Mouse (Mus musculus): ENCODE data around the gene Tcf15.
A peak's percentile ranks its signal among the peaks of the same experiment; 100 is the strongest.

Tcf15 gene

DNA sequence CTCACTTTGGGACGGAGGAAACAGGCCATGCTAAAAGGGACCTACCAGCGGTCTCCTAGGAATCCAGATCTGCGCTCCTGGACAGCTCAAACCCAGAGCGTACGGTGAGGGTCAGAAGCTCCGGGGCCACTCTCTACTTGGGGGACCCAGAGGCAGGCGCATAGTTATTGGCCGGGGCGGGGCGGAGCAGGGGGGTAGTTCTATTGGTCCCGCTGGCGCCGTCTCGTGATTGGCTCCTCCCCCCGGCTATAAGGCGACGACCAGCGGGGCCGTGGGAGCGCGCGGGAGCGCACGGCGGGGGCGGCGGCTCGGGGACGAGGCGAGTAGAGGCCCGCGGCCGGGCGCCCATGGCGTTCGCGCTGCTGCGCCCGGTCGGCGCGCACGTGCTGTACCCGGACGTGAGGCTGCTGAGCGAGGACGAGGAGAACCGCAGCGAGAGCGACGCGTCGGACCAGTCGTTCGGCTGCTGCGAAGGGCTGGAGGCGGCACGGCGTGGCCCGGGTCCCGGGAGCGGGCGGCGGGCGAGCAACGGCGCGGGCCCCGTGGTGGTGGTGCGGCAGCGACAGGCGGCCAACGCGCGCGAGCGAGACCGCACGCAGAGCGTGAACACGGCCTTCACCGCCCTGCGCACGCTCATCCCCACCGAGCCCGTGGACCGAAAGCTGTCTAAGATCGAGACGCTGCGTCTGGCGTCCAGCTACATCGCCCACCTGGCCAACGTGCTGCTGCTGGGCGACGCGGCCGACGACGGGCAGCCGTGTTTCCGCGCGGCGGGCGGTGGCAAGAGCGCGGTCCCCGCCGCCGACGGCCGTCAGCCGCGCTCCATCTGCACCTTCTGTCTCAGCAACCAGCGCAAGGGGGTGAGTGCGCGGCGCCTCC, at the start of gene Tcf15:
TSS of gene Tcf15 (plus strand) at position 283 of the 879 bp plus-strand sequence.
- peak; percentile 50 to 61 for DNase-seq

DNA sequence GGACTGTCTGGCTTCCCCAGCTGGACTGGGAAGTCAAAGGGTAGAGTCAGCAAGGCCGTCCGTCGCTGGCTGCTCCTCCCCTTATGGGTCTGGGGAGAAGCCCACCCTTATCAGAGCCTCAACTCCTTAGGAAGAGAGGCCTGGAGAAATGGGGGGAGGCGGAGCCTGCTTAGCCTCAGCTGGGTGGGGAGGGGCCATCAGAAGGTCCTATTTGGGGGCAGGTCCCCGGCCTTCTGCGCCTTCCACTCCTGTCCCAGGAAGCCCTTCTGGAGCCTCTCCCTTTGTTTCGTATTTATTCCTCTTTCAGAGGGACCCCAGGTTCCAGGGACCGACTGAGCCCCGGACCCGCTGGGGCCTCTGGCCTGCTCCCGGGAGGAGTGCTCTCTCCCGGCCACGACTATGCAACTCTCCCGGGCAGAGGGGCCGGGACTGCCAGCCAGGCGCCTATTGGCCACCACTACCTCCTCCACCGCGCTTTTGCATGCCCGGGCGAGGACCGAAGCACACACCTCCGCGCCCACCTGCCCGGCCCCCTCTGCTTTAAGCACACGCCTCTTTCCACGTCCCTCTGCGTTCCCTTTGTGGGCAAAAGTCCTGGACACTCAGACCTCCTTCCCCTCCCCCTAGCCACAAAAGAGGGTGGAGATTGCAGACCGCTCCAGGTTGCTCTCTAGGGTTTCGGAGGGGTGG, 48.4 kb upstream of the Tcf15 start:
- no peak for DNase-seq

DNA sequence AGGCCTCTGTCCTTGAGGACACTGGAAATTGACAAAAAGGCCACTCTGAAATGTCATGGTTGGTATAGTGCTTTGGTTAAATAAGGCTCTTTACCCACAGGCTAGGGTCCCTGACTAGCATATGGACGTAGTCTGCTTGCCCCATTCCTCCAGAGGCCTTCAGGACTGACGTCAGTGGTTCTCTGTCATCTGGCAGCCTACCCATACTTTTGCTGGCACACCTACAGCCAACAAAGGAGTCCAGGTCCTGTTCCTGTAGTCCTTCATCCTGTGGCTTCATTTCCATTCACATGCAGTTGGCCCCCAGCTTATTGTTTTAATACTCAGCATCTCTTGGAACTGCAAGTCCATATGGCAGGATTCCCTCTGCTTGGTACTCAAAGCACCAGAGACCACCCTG, 46.4 kb upstream of the Tcf15 start:
- no peak for DNase-seq

DNA sequence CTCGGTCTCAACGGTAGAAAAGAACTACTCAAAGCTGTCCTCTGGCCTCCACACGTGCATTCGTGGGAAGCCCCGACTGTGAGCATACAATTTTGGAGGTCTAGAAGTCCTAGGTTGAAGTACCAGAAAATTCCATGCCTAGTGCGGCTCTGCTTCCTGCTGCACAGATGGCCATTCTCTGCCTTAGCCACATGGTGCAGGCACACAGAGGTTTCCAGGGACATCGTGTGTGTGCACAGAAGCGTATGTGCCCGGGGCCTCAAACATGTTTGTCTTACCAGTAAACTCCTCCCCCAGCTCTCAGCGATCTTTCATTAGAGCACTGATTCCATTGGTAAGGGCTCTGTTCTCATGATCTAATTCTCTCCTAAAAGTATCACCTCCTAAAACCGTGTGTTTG, 45.4 kb upstream of the Tcf15 start:
- no peak for DNase-seq

DNA sequence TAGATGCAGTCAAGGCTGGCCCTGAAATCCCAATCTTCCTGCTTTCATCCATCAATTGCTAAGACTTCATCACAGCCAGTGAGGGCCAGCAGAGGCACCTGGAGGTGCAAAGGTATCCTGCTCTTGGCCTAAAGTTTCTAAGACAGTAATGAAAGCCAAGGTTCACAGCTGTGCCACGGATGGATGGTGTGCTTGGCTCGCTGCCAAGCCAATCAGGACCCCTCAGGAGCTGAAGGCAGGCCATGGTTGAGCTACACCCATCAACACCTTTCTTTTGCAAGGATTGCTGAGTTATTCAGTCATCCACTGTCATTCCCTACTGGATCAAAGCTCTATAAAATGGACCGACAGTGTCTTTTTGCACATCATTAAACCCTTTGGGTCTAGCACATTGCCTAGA, 43.8 kb upstream of the Tcf15 start:
- peak in 1 of 2 experiments; percentile 36 for DNase-seq

DNA sequence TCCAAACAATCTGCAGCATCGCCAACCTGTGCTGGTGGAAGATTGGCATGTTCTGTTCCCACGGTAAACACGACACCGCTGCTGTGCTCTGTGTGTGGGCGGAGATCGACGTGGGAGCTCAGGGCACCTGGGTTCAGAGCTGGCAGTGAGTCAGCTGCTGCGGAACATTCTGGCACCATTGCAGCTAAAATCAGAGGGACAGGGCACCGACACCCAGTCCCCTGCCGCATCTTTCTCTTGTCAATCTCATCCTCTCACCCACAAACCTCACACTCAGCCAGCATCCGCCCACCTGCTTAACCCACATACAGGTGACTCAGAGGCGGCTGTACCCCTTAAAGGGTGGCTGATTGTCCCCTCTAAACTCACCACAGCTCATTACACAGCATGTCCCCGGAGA, 41.6 kb upstream of the Tcf15 start:
- DNase-seq: no peak

DNA sequence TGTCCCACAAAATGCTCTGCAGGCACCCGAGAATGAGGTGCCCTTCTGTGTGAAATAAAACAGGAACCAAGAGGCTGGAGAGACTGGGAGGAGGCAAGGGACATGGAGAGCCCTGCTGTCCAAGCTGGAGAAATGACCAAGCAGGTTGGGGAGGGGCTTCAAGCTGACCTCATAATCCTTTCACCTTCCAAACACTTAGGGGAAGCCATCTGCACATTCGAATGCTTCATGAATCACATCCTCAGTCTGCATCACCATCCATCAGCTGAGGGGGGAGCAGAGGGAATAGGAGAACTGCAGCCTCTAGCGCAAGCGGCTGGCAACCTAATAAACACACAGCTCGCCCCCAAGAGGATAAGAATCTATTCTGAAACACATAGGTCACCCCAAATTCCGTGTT, 41.0 kb upstream of the Tcf15 start:
- no peak for DNase-seq

DNA sequence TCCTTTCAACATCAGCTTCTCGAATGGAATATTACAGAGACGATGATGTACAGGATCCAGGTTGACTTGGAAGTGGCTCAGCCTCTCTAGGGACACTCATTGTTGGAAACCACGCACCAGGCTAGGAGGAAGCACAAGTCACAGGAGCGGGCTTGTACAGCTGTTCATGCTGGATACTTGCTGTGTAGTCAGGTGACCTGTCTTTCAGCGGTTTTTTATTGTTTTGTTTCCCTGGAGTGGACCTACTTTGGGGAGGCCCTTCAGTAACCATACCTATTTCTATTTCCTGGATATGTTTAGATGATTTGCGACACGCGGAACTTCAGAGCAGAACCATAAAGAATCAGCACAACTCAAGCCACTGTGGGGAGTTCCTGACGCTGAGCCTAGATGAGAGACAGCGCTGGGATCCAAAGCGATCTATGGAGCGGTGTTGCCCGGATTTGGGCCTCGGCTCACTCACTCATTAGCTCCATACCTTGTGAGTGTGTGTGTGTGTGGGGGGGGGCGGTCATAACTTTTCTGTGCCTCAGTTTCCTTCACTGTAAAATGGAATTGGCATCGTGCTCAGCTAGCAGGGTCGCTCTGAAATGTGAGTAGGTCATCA, 38.5 kb upstream of the Tcf15 start:
- DNase-seq: peak in 1 of 2 experiments; percentile 22

DNA sequence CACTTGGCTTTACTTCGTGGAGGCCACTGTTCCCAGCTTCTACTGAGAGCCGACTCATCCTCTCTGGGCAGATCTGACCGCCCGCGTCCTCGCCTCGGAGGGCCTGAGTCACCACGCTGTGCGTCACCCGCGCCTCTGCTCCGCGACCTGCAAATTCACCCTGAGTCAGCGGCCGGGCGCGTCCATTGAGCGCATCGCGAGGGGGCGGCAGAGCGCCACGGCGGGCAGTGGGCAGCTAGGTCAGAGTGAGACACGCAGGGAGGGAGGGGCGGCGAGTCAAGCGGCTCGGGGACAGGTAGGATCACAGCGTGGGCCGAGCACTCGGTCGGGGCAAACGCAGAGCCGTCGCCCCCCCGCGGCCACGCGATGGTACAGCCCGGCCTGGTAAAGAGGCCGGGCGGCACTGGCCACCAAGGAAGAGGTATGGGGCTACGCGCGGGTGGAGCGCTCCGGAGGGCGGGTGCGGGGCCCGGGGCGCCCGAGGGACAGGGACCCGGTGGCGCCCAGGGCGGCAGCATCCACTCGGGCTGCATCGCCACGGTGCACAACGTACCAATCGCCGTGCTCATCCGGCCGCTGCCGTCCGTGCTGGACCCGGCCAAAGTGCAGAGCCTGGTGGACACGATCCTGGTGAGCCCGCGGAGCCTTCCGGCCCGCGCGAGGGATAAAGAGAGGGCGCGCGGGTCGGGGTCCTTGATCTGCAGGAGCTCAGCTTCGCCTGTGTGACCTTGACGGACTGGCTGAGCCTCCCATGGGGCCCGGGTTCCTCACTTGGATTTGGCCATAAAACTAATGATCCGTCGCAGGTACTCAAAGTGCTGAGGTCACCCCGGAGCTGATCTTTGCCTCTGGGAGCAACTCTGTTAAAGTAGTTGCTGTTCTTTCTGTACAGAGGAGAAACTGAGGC, 37.8 kb upstream of the Tcf15 start, which contains the start of gene Srxn1:
TSS of gene Srxn1 (plus strand) at position 199 of the 907 bp plus-strand sequence.
- DNase-seq: peak; percentile 83 to 85

DNA sequence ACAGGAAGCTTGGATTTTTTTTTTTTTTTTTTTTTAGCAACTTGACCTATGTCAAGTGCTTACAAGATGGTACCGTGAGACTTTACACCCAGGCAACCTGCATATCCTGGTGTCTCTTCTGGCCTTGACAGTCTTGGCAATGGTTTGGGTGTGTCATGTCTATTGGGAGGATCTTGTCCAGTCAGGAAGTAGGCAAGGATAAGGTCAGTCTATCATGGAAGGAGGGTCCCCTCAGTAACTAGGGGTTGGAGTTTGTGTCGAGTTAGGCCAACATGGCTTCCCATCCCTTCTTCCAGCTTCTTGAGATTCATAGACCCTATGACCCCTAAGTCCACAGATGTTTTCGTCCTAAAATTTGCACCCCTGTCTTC, 37.2 kb upstream of the Tcf15 start:
- peak in 1 of 2 experiments; percentile 33 for DNase-seq

DNA sequence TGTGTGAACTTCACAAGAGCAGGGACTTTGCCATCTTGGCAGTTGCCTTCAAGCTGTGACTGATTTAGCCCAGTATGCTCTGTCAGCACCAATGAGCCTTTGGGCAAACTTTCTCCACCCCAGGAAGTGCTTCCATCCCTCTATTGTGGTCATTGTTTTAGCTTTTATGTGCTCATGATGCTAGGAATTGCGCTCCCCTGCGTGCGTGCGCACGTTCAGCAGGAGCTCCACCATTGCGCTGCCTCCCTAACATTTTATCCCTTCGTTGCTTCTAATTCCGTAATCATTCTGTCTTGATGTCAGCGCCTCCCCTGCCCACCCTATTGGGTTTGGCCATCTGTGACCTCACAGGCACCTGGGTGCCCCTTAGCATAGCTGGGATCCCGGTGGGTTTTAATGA, 36.8 kb upstream of the Tcf15 start:
- DNase-seq: no peak

DNA sequence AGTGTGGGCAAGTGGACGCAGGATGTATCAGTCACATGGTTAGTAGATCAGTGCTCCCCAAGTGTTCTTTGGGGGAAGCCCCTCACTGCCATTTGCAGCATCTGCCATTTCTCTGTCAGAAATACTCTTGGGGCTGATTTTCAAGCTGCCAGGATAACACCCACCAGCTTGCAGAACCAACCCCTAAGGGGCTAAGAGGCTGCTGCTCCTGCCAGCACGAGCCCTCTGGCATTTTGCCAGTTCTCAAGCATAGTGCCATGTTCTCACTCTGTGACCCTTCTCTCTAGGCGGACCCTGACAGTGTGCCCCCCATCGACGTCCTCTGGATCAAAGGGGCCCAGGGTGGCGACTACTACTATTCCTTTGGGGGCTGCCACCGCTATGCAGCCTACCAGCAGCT, 34.7 kb upstream of the Tcf15 start:
- DNase-seq: no peak

DNA sequence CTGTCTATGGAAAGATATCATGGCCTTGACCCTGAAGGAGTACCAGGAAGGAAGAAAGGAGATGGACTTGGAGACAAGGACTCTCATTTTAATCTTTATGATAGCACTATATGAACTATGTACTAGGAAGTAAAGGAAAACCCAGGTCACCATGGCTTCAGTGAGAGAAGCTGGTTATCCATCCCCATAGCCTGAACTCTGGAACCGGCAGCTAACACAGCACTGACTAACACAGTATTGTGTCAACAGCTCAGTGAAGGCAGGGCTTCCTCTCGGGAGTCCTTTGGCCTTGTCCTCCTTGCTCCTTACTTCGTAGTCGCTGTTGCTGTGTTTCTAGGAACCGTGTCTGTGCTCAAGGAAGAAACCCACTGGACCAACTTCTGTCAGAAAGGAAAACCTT, 34.0 kb upstream of the Tcf15 start:
- no peak for DNase-seq

DNA sequence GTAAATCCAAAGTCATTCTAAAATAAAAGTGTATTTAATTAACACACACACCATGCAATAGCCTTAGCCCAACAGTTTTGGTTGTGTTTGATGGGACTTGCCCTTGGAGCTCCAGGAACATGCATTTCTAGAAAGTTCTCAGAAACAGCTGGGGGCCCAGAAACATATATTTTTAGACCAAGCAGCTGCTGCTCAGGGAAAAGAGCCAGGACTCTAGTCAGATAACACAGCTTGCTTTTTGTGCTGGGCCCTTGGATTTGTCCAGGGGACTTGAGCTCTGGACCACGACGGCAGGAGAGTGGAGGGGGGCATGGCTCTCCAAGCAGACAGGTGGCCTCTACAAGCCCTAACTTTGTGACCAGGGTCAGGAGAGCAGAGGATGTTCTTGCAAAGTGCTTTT, 32.0 kb upstream of the Tcf15 start:
- no peak for DNase-seq

DNA sequence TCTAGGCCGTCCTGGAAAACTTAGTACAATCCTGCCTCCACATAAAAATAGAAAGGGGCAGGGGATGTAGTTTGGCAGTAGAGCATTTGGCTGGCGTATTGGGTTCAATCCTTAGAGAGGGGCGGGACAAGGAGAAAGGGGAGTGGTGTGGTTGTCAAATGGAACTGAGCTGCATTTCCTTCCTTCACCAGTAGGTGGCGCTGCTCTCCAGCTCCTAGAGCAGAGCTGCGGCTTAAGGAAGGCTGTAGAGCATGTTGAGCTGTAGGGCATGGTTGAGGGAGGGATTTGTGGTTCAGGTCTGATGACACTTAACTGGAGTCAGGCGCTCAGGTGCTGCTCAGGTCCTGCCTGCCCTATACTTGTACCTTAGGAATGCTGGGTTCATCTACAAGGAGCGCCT, 31.4 kb upstream of the Tcf15 start:
- DNase-seq: peak; percentile 80 to 94

DNA sequence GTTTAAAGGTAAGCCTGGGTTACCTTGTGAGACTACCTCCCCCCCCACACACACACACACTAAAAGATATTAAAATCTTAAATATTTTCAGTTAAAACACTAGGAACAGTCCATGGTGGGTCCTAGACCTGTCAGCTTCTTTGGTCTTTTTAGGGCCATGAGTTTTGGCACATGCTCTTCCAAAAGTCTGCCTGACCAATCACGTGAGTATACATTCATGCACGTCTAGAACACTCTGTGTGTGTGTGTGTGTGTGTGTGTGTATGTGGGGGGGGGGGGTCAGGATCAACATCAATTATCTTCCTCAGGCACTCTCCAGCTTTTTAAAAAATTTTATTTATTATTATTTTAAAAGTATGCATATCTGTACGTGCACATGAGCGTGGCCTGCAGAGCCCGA, 30.9 kb upstream of the Tcf15 start:
- no peak for DNase-seq

DNA sequence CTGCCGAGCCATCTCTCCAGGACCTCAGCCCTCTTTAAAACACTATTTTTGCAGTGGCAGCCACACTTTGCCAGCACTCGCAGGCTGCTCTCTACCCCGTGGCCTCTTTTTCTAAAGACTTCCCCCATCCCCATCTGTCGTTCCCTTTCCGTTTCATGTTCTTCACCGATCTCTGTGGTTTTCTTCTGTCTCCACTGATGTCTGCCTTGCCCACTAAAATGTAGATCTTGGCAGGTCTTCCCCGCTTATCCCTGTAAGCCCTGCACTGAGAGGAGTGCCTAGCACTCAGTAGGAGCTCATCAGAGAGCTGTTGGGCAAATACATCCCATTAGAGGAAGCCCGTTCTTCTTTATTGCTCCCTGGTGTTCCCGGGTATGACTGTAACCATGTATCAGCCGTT, 30.4 kb upstream of the Tcf15 start:
- DNase-seq: no peak

DNA sequence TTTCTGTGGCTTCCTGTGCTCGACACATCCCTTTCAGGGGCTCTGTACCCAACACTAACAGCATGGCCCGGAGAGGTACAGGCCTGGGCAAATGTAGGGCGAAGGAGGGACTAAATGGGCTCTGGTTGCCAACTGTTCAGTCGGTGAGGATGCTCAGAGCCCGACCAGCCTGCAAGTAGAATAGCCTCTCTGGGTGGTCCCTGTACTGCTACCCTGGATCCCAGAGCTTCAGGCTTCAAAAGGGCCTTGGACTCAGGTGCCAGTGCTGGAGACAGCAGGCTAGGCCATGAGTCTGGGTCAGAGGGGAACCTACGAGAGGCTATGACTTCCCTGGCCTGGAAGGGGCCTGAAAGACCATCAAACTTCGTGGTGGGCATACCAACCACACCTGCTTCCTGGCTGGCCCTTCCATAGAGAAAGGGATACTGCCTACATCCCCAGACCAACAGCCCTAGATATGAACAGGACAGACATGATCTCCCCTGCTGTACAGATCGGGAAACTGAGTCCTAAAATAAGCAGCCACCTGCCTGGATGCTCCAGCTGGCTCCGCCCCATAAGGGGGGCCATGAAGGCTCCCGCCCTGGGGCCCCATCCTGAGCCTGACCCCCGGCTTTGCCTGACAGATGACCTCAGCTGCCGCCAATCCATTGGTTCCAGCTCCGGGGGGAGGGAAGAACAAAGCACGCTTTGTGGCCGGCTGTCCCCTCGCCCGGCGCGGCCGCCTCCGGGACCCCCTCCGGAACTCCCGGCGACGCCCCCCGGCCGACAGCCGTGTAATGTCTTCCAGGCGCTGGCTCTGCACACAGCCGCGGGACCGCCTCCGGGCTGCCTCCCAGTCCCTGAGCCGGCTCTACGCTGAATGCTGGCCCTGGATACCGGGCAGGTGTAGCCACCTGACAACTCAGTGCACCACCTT, 29.0 kb upstream of the Tcf15 start:
- DNase-seq: no peak

DNA sequence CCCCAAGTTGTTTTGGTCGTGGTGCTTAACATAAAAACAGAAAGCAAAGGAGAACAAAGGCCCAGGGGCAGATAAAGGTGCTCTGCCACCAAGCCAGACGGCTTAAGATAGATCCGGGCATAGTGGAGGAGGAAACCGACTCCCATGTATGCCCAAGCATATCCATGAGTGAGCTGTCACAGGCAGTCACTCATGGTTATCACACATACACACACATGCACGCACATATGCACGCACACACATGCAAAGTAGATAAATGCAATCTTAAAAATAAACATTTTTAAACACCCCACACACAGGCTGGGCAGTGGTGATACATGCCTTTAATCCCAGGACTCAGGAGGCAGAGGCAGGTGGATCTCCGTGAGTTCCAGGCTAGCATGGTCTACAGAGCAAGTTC, 25.7 kb upstream of the Tcf15 start:
- DNase-seq: no peak

DNA sequence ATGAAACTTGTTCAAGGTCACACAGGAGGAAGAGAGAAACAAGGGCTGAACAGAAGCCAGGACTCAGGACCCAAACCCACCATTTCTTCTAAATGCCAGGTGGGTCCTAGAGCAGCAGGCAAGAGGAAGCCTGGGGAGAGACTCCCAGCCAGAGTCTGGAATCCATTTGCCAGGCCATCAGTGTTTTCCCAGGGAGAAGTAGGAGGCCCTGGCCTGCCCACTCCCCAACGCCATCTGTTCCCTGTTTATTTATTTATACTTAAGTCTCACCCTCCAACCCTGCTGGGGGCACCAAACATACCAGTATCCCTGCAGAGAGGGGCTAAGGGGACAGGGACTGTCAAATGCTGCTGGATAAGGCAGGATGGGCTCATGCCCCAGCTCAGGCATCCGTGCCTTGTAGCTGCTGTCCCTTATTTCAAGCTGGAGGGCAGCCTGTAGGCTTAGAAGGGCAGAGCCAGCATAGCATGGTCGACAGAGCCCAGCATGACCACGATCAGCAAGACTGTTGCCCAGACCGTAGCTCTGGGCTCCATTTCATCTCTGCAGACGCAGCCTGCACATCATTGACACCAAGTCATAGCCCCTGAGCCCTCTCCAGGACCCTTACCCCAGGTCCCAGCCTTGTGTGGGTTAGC, 24.0 kb upstream of the Tcf15 start:
- no peak for DNase-seq

DNA sequence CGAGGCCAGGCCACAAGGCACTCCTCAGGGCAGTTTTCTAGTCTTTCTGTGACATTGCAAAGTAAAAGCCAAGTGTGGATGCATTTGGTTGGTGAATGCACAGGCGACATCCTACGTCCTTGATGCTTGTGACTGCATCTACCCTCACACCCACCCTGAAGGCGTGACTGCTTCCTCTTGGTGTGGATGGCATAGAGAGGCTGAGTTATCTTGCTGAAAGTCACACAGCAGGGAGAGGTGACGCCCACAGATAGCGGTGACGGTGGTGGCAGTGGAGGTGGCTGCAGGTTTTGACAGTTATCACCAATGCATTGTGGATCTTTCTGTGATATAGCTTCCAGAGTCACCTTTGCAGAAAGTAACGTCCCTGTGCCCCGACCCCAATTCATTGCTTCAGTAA, 20.5 kb upstream of the Tcf15 start:
- no peak for DNase-seq
